8 mouse cellular contexts compared by ENCODE assay signal in genomic region chr9:21204528-21205272, GRCm38 (mm10). TPM values are rescaled to one million over a fixed set of nuclear protein-coding genes. Genes with fewer than 3 reads are reported as not detected.
DNase-seq lines count a peak whose midpoint lies in the region; ATAC-seq lines count a peak whose summit lies in the region.

No protein-coding gene starts in this region.

- peak overlapping the region; percentile 26 for H3K9ac ChIP-seq in hindbrain, embryonic 15.5 days
- H3K9ac ChIP-seq in neural tube, embryonic 13.5 days, result peak overlapping the region; percentile 4; the same call in 1 of the 2 replicates

- peak; percentile 58 for ATAC-seq in frontal cortex, adult (ENCODE audit: low TSS enrichment)
- ATAC-seq in hindbrain, embryonic 15.5 days (ENCODE audit: low FRiP score, low read depth), result peak; percentile 82
- ATAC-seq in neural tube, embryonic 13.5 days (ENCODE audit: low read depth), result peak; percentile 77

- H3K4me1 ChIP-seq in hindbrain, embryonic 15.5 days (replicated peaks), result peaks cover 11% of the 10 kb centered on the region
- H3K4me1 ChIP-seq in limb, embryonic 10.5 days, result peaks cover 15% of the 10 kb centered on the region
- H3K4me1 ChIP-seq in neural tube, embryonic 13.5 days (replicated peaks), result peaks cover 14% of the 10 kb centered on the region; the same call in 1 of the 2 replicates

- H3K4me2 ChIP-seq in hindbrain, embryonic 15.5 days, result peak overlapping the region; percentile 53
- H3K4me2 ChIP-seq in neural tube, embryonic 13.5 days, result peak overlapping the region; percentile 51

- no peak for DNase-seq in frontal cortex, postnatal 10 days (ENCODE audit: low spot score in 2 of 2)
- DNase-seq in brain, adult 2 months (ENCODE audit: low read depth, low spot score), result peak; percentile 69
- peak; percentile 73 for DNase-seq in limb, embryonic 10.5 days (ENCODE audit: low spot score)
- DNase-seq in gastrocnemius, postnatal 4 days (ENCODE audit: low spot score in 2 of 2), result no peak
- no peak for DNase-seq in ovary, adult 18-20 months (ENCODE audit: low spot score)

- 4% methylated on average over 23 of the region's 23 CpGs for WGBS in hindbrain, embryonic 15.5 days
- 3% methylated on average over 23 of the region's 23 CpGs for WGBS in limb, embryonic 10.5 days
- 2% methylated on average over 23 of the region's 23 CpGs for WGBS in neural tube, embryonic 13.5 days

- peak overlapping the region; percentile 36 for H3K4me3 ChIP-seq in hindbrain, embryonic 15.5 days
- H3K4me3 ChIP-seq in limb, embryonic 10.5 days, result peak overlapping the region; percentile 58
- peak overlapping the region; percentile 32 for H3K4me3 ChIP-seq in neural tube, embryonic 13.5 days

- H3K36me3 ChIP-seq in hindbrain, embryonic 15.5 days, result peaks cover 24% of the 10 kb centered on the region
- no peaks in the 10 kb centered on the region for H3K36me3 ChIP-seq in limb, embryonic 10.5 days
- peaks cover 59% of the 10 kb centered on the region for H3K36me3 ChIP-seq in neural tube, embryonic 13.5 days

- no peaks in the 10 kb centered on the region for H3K27me3 ChIP-seq in hindbrain, embryonic 15.5 days
- no peaks in the 10 kb centered on the region for H3K27me3 ChIP-seq in limb, embryonic 10.5 days (ENCODE audit: low read depth, poor library complexity, severe bottlenecking)
- H3K27me3 ChIP-seq in neural tube, embryonic 13.5 days, result no peaks in the 10 kb centered on the region

- H3K9me3 ChIP-seq in hindbrain, embryonic 15.5 days, result no peaks in the 10 kb centered on the region
- H3K9me3 ChIP-seq in limb, embryonic 10.5 days (replicated peaks), result no peaks in the 10 kb centered on the region
- H3K9me3 ChIP-seq in neural tube, embryonic 13.5 days, result no peaks in the 10 kb centered on the region

- peak overlapping the region; percentile 62 for H3K27ac ChIP-seq in hindbrain, embryonic 15.5 days (replicated peaks)
- H3K27ac ChIP-seq in limb, embryonic 10.5 days, result peak overlapping the region; percentile 62
- 0 out of 2 replicates have a peak overlapping the region, but pooled peaks have one; percentile 9 for H3K27ac ChIP-seq in neural tube, embryonic 13.5 days (replicated peaks)

RNA-seq across cellular contexts. Expression of gene Keap1, which starts 34.5 kb away (rescaled TPM):
- 66.7 and 68.2 TPM in 2 replicates for polyA plus RNA-seq in hindbrain, embryonic 15.5 days (2015; fragmentation: Nextera tagmentation; extraction: Ambion mirVana)
- 50.4 and 61.7 TPM in 2 replicates for polyA plus RNA-seq in limb, embryonic 10.5 days (2016; fragmentation: Nextera tagmentation; extraction: Ambion mirVana)
- 60.9 and 64.4 TPM in 2 replicates for polyA plus RNA-seq in neural tube, embryonic 13.5 days (2015; fragmentation: Nextera tagmentation; extraction: Ambion mirVana)
- total RNA-seq in gastrocnemius, postnatal 4 days (2021), result 10 to 100 TPM; 52.2 to 55.0 TPM

RNA-seq across cellular contexts. Expression of gene Pde4a, which starts 39.2 kb away (rescaled TPM):
- polyA plus RNA-seq in hindbrain, embryonic 15.5 days (2015; fragmentation: Nextera tagmentation; extraction: Ambion mirVana), result 36.5 and 41.0 TPM in 2 replicates
- polyA plus RNA-seq in limb, embryonic 10.5 days (2016; fragmentation: Nextera tagmentation; extraction: Ambion mirVana), result 3.6 and 4.5 TPM in 2 replicates
- 17.5 and 18.9 TPM in 2 replicates for polyA plus RNA-seq in neural tube, embryonic 13.5 days (2015; fragmentation: Nextera tagmentation; extraction: Ambion mirVana)
- total RNA-seq in gastrocnemius, postnatal 4 days (2021), result 10 to 100 TPM; 11.6 to 13.8 TPM

RNA-seq across cellular contexts. Expression of gene S1pr5, which starts 43.5 kb away (rescaled TPM):
- 4.1 and 4.6 TPM in 2 replicates for polyA plus RNA-seq in hindbrain, embryonic 15.5 days (2015; fragmentation: Nextera tagmentation; extraction: Ambion mirVana)
- polyA plus RNA-seq in limb, embryonic 10.5 days (2016; fragmentation: Nextera tagmentation; extraction: Ambion mirVana), result 0.15 and 0.33 TPM in 2 replicates
- 3.0 and 3.8 TPM in 2 replicates for polyA plus RNA-seq in neural tube, embryonic 13.5 days (2015; fragmentation: Nextera tagmentation; extraction: Ambion mirVana)
- total RNA-seq in gastrocnemius, postnatal 4 days (2021), result under 1 TPM; 0.26 to 0.32 TPM

RNA-seq across cellular contexts. Expression of gene Cdc37, which starts 54.9 kb away (rescaled TPM):
- 211 TPM in 2 replicates for polyA plus RNA-seq in hindbrain, embryonic 15.5 days (2015; fragmentation: Nextera tagmentation; extraction: Ambion mirVana)
- polyA plus RNA-seq in limb, embryonic 10.5 days (2016; fragmentation: Nextera tagmentation; extraction: Ambion mirVana), result 434 and 487 TPM in 2 replicates
- polyA plus RNA-seq in neural tube, embryonic 13.5 days (2015; fragmentation: Nextera tagmentation; extraction: Ambion mirVana), result 228 and 273 TPM in 2 replicates
- total RNA-seq in gastrocnemius, postnatal 4 days (2021), result 100 to 1,000 TPM; 160 to 163 TPM

Comparison
In these comparisons a context has a peak if more than half of its experiments do, and no peak if none do; other contexts are left out.
1. DNase-seq: peak in brain, adult 2 months (single experiment) and limb, embryonic 10.5 days (single experiment); none in frontal cortex, postnatal 10 days (0 of 2), gastrocnemius, postnatal 4 days (0 of 2) and ovary, adult 18-20 months (single experiment).
2. H3K27ac ChIP-seq: peak in every context shown above with its lines; median percentile 62 in hindbrain, embryonic 15.5 days; 62 in limb, embryonic 10.5 days; 9 in neural tube, embryonic 13.5 days.
3. Peak in every context shown above with its lines, with median percentiles within 50 percentile points of each other: ATAC-seq and H3K4me3 ChIP-seq.